Comparison of ENCODE assay signal across 8 mouse cellular contexts in genomic region chr7:139894655-139895557, GRCm38 (mm10). TPM values are rescaled to one million over a fixed set of nuclear protein-coding genes. Genes with fewer than 3 reads are reported as not detected.
DNase-seq lines count a peak whose midpoint lies in the region; ATAC-seq and TF ChIP-seq lines count a peak whose summit lies in the region.

TSS of gene Kndc1 (plus strand) at chr7:139894696.

- no peaks in the 10 kb centered on the region for H3K36me3 ChIP-seq in liver, embryonic 11.5 days (ENCODE audit: control insufficient read depth, insufficient read depth, low read length)
- no peaks in the 10 kb centered on the region for H3K36me3 ChIP-seq in liver, postnatal 0 days (replicated peaks; ENCODE audit: insufficient read depth, low read length)
- no peaks in the 10 kb centered on the region for H3K36me3 ChIP-seq in lung, embryonic 16.5 days (ENCODE audit: control insufficient read depth, insufficient read depth, low read length)
- no peaks in the 10 kb centered on the region for H3K36me3 ChIP-seq in stomach, embryonic 14.5 days (ENCODE audit: control insufficient read depth, insufficient read depth, low read length)

- no peak for TF ChIP-seq EP300 in liver, postnatal 0 days (IDR thresholded peaks at IDR 0.05; ENCODE audit: low read depth)

- H3K4me3 ChIP-seq in liver, embryonic 11.5 days (ENCODE audit: low read depth, low read length) = peak within 1 kb of the TSS; percentile 34
- H3K4me3 ChIP-seq in liver, postnatal 0 days (ENCODE audit: low read depth, low read length) = no peak within 1 kb of the TSS
- H3K4me3 ChIP-seq in layer of hippocampus, adult 2 months = peak within 1 kb of the TSS; percentile 82
- peak within 1 kb of the TSS; percentile 47 for H3K4me3 ChIP-seq in lung, embryonic 16.5 days (ENCODE audit: low read length)
- H3K4me3 ChIP-seq in stomach, embryonic 14.5 days (ENCODE audit: low read depth, low read length) = peak within 1 kb of the TSS; percentile 45

- H3K4me2 ChIP-seq in liver, embryonic 11.5 days = peak within 1 kb of the TSS; percentile 58
- no peak within 1 kb of the TSS; the same call in 1 of the 2 replicates for H3K4me2 ChIP-seq in liver, postnatal 0 days (ENCODE audit: low read depth, low read length)
- peak within 1 kb of the TSS; percentile 73 for H3K4me2 ChIP-seq in lung, embryonic 16.5 days (ENCODE audit: low read depth, low read length)
- peak within 1 kb of the TSS; percentile 75 for H3K4me2 ChIP-seq in stomach, embryonic 14.5 days (replicated peaks; ENCODE audit: low read depth, low read length)

- no peaks in the 10 kb centered on the region for H3K9me3 ChIP-seq in liver, embryonic 11.5 days (ENCODE audit: control insufficient read depth, low read length)
- no peaks in the 10 kb centered on the region for H3K9me3 ChIP-seq in liver, postnatal 0 days (ENCODE audit: low read length)
- no peaks in the 10 kb centered on the region for H3K9me3 ChIP-seq in lung, embryonic 16.5 days (ENCODE audit: control insufficient read depth, low read length)
- no peaks in the 10 kb centered on the region for H3K9me3 ChIP-seq in stomach, embryonic 14.5 days (ENCODE audit: control insufficient read depth, low read depth, low read length)

- no peak for TF ChIP-seq CTCF in liver, postnatal 0 days (IDR thresholded peaks at IDR 0.05; ENCODE audit: low read depth)
- peak; percentile 37 for TF ChIP-seq CTCF in layer of hippocampus, adult 2 months (conservative IDR thresholded peaks at IDR 0.05)

- ATAC-seq in liver, embryonic 11.5 days (replicated peaks; ENCODE audit: low FRiP score) = no peak
- ATAC-seq in liver, postnatal 0 days = no peak
- ATAC-seq in lung, embryonic 16.5 days (ENCODE audit: low read depth) = peak; percentile 63
- peak; percentile 57; the same call in 1 of the 2 replicates for ATAC-seq in stomach, embryonic 14.5 days (ENCODE audit: insufficient number of reproducible peaks, insufficient read depth, low FRiP score, low read depth)

- 3% methylated on average over 45 of the region's 50 CpGs for WGBS in liver, embryonic 11.5 days
- 6% methylated on average over 34 of the region's 50 CpGs for whole genome bisulfite sequencing in liver, postnatal 0 days (ENCODE audit: insufficient replicate concordance)
- 1% methylated on average over 50 of the region's 50 CpGs for WGBS in lung, embryonic 16.5 days
- WGBS in stomach, embryonic 14.5 days = 1% methylated on average over 46 of the region's 50 CpGs

- no peak within 1 kb of the TSS for H3K27ac ChIP-seq in liver, embryonic 11.5 days (ENCODE audit: low read depth, low read length)
- H3K27ac ChIP-seq in liver, postnatal 0 days (ENCODE audit: low read depth) = no peak within 1 kb of the TSS
- H3K27ac ChIP-seq in layer of hippocampus, adult 2 months = peak within 1 kb of the TSS; percentile 89
- no peak within 1 kb of the TSS for H3K27ac ChIP-seq in lung, embryonic 16.5 days (ENCODE audit: low read length)
- H3K27ac ChIP-seq in stomach, embryonic 14.5 days (ENCODE audit: low read length) = no peak within 1 kb of the TSS

- no peaks in the 10 kb centered on the region for H3K4me1 ChIP-seq in liver, embryonic 11.5 days (replicated peaks; ENCODE audit: control insufficient read depth, insufficient read depth, low read length)
- H3K4me1 ChIP-seq in liver, postnatal 0 days (ENCODE audit: insufficient read depth) = no peaks in the 10 kb centered on the region
- H3K4me1 ChIP-seq in lung, embryonic 16.5 days (replicated peaks; ENCODE audit: control insufficient read depth, insufficient read depth, low read length) = no peaks in the 10 kb centered on the region
- no peaks in the 10 kb centered on the region for H3K4me1 ChIP-seq in stomach, embryonic 14.5 days (ENCODE audit: control insufficient read depth, insufficient read depth, low read length)

- peaks cover 38% of the 10 kb centered on the region for H3K27me3 ChIP-seq in liver, embryonic 11.5 days (replicated peaks; ENCODE audit: control insufficient read depth, insufficient read depth, low read length)
- peaks cover 28% of the 10 kb centered on the region for H3K27me3 ChIP-seq in liver, postnatal 0 days (ENCODE audit: insufficient read depth, low read length)
- H3K27me3 ChIP-seq in lung, embryonic 16.5 days (ENCODE audit: control insufficient read depth, insufficient read depth, low read depth, low read length) = peaks cover 30% of the 10 kb centered on the region
- peaks cover 16% of the 10 kb centered on the region for H3K27me3 ChIP-seq in stomach, embryonic 14.5 days (ENCODE audit: control insufficient read depth, insufficient read depth, low read length)

- no peak within 1 kb of the TSS for H3K9ac ChIP-seq in liver, embryonic 11.5 days (ENCODE audit: low read depth, low read length)
- H3K9ac ChIP-seq in liver, postnatal 0 days (replicated peaks) = no peak within 1 kb of the TSS
- H3K9ac ChIP-seq in lung, embryonic 16.5 days (ENCODE audit: low read length) = peak within 1 kb of the TSS; percentile 49
- 0 out of 2 replicates have a peak within 1 kb of the TSS, but pooled peaks have one; percentile 10 for H3K9ac ChIP-seq in stomach, embryonic 14.5 days (replicated peaks; ENCODE audit: low read depth, low read length)

- DNase-seq in liver, embryonic 11.5 days (ENCODE audit: low spot score) = no peak
- DNase-seq in liver, postnatal 0 days = no peak
- DNase-seq in cerebellum, postnatal 10 days = peak; percentile 83 to 85
- peak; percentile 72 to 77 for DNase-seq in frontal cortex, postnatal 36 days (ENCODE audit: low spot score in 2 of 2)
- peak; percentile 76 to 78 for DNase-seq in layer of hippocampus, adult 2 months (ENCODE audit: low spot score in 2 of 2)
- DNase-seq in ovary, postnatal 10 days (ENCODE audit: low spot score) = no peak

RNA-seq across cellular contexts. Expression of gene Kndc1, which starts in this region (rescaled TPM):
- not detected in 2 replicates for polyA plus RNA-seq in liver, embryonic 11.5 days (2014; fragmentation: Nextera tagmentation; extraction: Ambion mirVana)
- not detected in 2 replicates for polyA plus RNA-seq in liver, postnatal 0 days (2015; fragmentation: Nextera tagmentation; extraction: Ambion mirVana)
- 10 to 100 TPM; 80.3 to 87.0 TPM for total RNA-seq in layer of hippocampus, adult 2 months (2021)
- 1.1 and 1.8 TPM in 2 replicates for polyA plus RNA-seq in lung, embryonic 16.5 days (2015; fragmentation: Nextera tagmentation; extraction: Ambion mirVana)
- polyA plus RNA-seq in stomach, embryonic 14.5 days (2014; fragmentation: Nextera tagmentation; extraction: Ambion mirVana) = 0.27 and 0.46 TPM in 2 replicates

Comparison
In these comparisons a context has a peak if more than half of its experiments do, and no peak if none do; other contexts are left out.
1. Peak in ATAC-seq, H3K4me3 ChIP-seq, H3K9ac ChIP-seq and H3K4me2 ChIP-seq in stomach, embryonic 14.5 days; RNA of the gene not detected or under 1 TPM.
2. DNase-seq: peak in cerebellum, postnatal 10 days (2 of 2), frontal cortex, postnatal 36 days (2 of 2) and layer of hippocampus, adult 2 months (2 of 2); none in liver, embryonic 11.5 days (single experiment), liver, postnatal 0 days (single experiment) and ovary, postnatal 10 days (single experiment).